ENCODE assay signal across 10 mouse cellular contexts in the genomic region with DNA sequence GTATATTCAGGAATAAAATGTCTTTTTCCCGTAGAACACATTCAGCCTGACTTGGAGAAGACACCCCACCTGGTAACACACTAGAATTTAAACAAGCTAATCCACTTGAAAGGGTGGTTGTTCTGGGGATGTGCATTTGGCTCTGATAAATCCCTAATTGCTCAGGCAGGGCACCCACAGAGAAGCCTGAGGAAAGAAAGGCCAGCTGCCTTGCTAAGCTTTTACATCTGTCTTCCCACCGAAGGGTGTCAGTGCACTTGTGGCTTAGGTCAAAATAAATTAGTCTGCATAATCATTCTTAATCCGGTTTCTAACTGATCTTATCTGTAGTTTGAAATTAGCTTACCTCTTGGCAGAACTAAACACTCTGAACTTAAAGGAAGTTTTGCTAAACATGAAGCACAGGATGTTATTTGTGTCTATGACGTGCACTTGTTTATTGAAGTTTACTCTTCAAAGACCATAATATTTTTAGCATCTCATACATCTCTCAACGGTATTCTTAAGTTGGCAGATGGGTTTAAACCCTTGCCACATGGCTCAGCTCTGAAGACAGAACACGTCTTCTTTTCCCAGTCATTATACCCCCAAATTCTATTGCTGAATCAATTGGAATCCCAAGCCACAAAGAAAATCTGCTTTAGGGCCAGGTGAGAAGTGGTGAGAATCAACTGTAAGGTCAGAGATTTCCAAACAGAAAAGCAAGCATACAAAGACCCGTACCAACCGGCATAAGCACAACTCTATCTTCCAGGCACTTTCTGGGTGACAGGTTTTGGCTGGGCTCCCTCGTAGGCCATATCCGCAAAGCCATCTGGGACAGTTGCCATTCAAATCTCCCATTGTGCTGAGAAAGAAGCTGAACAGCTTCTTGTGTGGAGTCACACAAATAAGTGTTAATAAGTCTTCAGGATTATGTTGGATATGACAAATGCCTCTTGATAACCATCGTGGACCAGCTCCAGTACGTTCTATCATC.
DNase-seq lines count a peak whose midpoint lies in the region; ATAC-seq lines count a peak whose summit lies in the region.
"Had no signal": no experiment of that assay in that cellular context is flagged by ENCODE, and none has a peak within 500 bp of the region (broad histone marks: within the 10 kb centered on the region; RNA-seq: fewer than 3 reads in every experiment).

No protein-coding gene starts in this region.

- peak; percentile 25 for DNase-seq in midbrain, embryonic 10.5 days (ENCODE audit: low spot score)
- DNase-seq in cerebellum, adult 8-10 months = peak; percentile 3
- peak; percentile 35 for DNase-seq in retina, embryonic 14.5 days (ENCODE audit: low spot score)
- DNase-seq in hindbrain, embryonic 14.5 days (ENCODE audit: low spot score) = no peak
- no peak for DNase-seq in adrenal gland, adult 18-20 months (ENCODE audit: low spot score in 2 of 2)
- DNase-seq: kidney, postnatal 4 days; right cerebral cortex, postnatal 14 days had no signal

- H3K27ac ChIP-seq in midbrain, embryonic 10.5 days (replicated peaks) = peak overlapping the region; percentile 23; the same call in 1 of the 2 replicates
- H3K27ac ChIP-seq in midbrain, embryonic 15.5 days = no peak overlapping the region
- H3K27ac ChIP-seq in hindbrain, embryonic 14.5 days = no peak overlapping the region
- H3K27ac ChIP-seq: limb, embryonic 13.5 days had no signal

- no peaks in the 10 kb centered on the region for H3K9me3 ChIP-seq in midbrain, embryonic 10.5 days (replicated peaks)
- no peaks in the 10 kb centered on the region for H3K9me3 ChIP-seq in midbrain, embryonic 15.5 days
- H3K9me3 ChIP-seq in hindbrain, embryonic 14.5 days (ENCODE audit: control insufficient read depth, low read length) = no peaks in the 10 kb centered on the region
- H3K9me3 ChIP-seq: limb, embryonic 13.5 days had no signal

- no peak for ATAC-seq in midbrain, embryonic 15.5 days (replicated peaks)
- ATAC-seq in inflammation-experienced regulatory T-cells, adult 6 months = peak; percentile 94
- ATAC-seq in hindbrain, embryonic 14.5 days (ENCODE audit: low FRiP score) = no peak

- H3K9ac ChIP-seq in midbrain, embryonic 15.5 days = no peak overlapping the region
- H3K9ac ChIP-seq in hindbrain, embryonic 14.5 days = no peak overlapping the region
- H3K9ac ChIP-seq: limb, embryonic 13.5 days had no signal

- H3K4me2 ChIP-seq in midbrain, embryonic 15.5 days = no peak overlapping the region
- H3K4me2 ChIP-seq in hindbrain, embryonic 14.5 days (replicated peaks) = no peak overlapping the region
- H3K4me2 ChIP-seq: limb, embryonic 13.5 days had no signal

- H3K4me3 ChIP-seq in midbrain, embryonic 10.5 days = no peak overlapping the region
- H3K4me3 ChIP-seq in midbrain, embryonic 15.5 days = no peak overlapping the region
- H3K4me3 ChIP-seq in hindbrain, embryonic 14.5 days (replicated peaks; ENCODE audit: low read length) = no peak overlapping the region
- H3K4me3 ChIP-seq: limb, embryonic 13.5 days had no signal

- H3K4me1 ChIP-seq in midbrain, embryonic 10.5 days = peaks cover 15% of the 10 kb centered on the region
- H3K4me1 ChIP-seq in midbrain, embryonic 15.5 days = no peaks in the 10 kb centered on the region
- H3K4me1 ChIP-seq in hindbrain, embryonic 14.5 days (replicated peaks; ENCODE audit: control insufficient read depth, insufficient read depth, low read length) = no peaks in the 10 kb centered on the region; the same call in 1 of the 2 replicates

- whole genome bisulfite sequencing in midbrain, embryonic 10.5 days = 48% methylated on average over 12 of the region's 12 CpGs
- WGBS in midbrain, embryonic 15.5 days = 32% methylated on average over 12 of the region's 12 CpGs
- 60% methylated on average over 12 of the region's 12 CpGs for WGBS in hindbrain, embryonic 14.5 days

- H3K36me3 ChIP-seq in midbrain, embryonic 10.5 days = no peaks in the 10 kb centered on the region
- no peaks in the 10 kb centered on the region for H3K36me3 ChIP-seq in midbrain, embryonic 15.5 days (replicated peaks)
- no peaks in the 10 kb centered on the region for H3K36me3 ChIP-seq in hindbrain, embryonic 14.5 days (replicated peaks; ENCODE audit: control insufficient read depth, insufficient read depth)
- H3K36me3 ChIP-seq: limb, embryonic 13.5 days had no signal

- peaks cover 13% of the 10 kb centered on the region; the same call in 1 of the 2 replicates for H3K27me3 ChIP-seq in midbrain, embryonic 10.5 days (ENCODE audit: low read depth, poor library complexity, severe bottlenecking)
- H3K27me3 ChIP-seq in midbrain, embryonic 15.5 days (replicated peaks) = no peaks in the 10 kb centered on the region
- no peaks in the 10 kb centered on the region for H3K27me3 ChIP-seq in hindbrain, embryonic 14.5 days (ENCODE audit: control insufficient read depth, insufficient read depth, low read length)

Comparison
In these comparisons a context has a peak if more than half of its experiments do, and no peak if none do; other contexts are left out.
1. DNase-seq: peak in midbrain, embryonic 10.5 days (single experiment), cerebellum, adult 8-10 months (single experiment) and retina, embryonic 14.5 days (single experiment); none in hindbrain, embryonic 14.5 days (single experiment) and adrenal gland, adult 18-20 months (0 of 2).